Mouse (Mus musculus) limb, embryonic 12.5 days (tissue): ENCODE results near the gene Dhx29. TPM values are rescaled to one million over a fixed set of nuclear protein-coding genes. Genes with fewer than 3 reads are reported as not detected.
"Not testable (repeated sequence)": the region's sequence is repeated elsewhere in the genome, so short reads cannot be mapped to it uniquely, and the experiment has no call there.

ENCODE experiments used
- ATAC-seq: fragments of 200-750 bp; cut with Nextera tagmentation; 2 replicates; pipeline ENCODE4 v1.8.0; 2017; ENCODE audit warnings: low read depth, moderate TSS enrichment; ENCODE audit not compliant: insufficient number of reproducible peaks, insufficient read depth, low FRiP score, low TSS enrichment
- H3K27ac ChIP-seq: fragments of 300-500 bp; sonication (generic); 2 replicates; pipeline ENCODE4 v1.5.1; 2016; ENCODE audit warnings: mild to moderate bottlenecking, moderate library complexity
- H3K27me3 ChIP-seq: fragments of 300-500 bp; sonication (generic); 2 replicates; pipeline ENCODE4 v1.6.1; 2016; ENCODE audit warnings: mild to moderate bottlenecking, moderate library complexity
- H3K36me3 ChIP-seq: fragments of 300-500 bp; sonication (generic); 2 replicates; pipeline ENCODE4 v1.6.1; 2016; ENCODE audit warnings: mild to moderate bottlenecking, moderate library complexity
- H3K4me1 ChIP-seq: fragments of 300-500 bp; sonication (generic); replicated peaks from 2 replicates; pipeline ENCODE4 v1.6.1; 2016
- H3K4me2 ChIP-seq: fragments of 300-500 bp; sonication (generic); 2 replicates; pipeline ENCODE4 v1.6.1; 2016; ENCODE audit warnings: mild to moderate bottlenecking, moderate library complexity
- H3K4me3 ChIP-seq: fragments of 300-500 bp; sonication (generic); replicated peaks from 2 replicates; pipeline ENCODE4 v1.5.1; 2016; ENCODE audit warnings: mild to moderate bottlenecking
- H3K9ac ChIP-seq: fragments of 300-500 bp; sonication (generic); replicated peaks from 2 replicates; pipeline ENCODE4 v1.6.1; 2016; ENCODE audit warnings: mild to moderate bottlenecking, moderate library complexity
- H3K9me3 ChIP-seq: fragments of 300-500 bp; sonication (generic); 2 replicates; pipeline ENCODE4 v1.6.1; 2016; ENCODE audit warnings: mild to moderate bottlenecking, moderate library complexity
- WGBS: fragments of 180-500 bp; shearing (Covaris S2); methylation state at CpG from one replicate; pipeline ENCODE4 v1.1.7; 2016; 5-methylcytosine and 5-hydroxymethylcytosine counted together
- polyA plus RNA-seq: library from polyadenylated mRNA; unstranded; fragments of >200 nt; fragmentation: Nextera tagmentation; extraction: Ambion mirVana; gene quantifications from 2 replicates; pipeline ENCODE4 v1.2.1, GENCODE M21; 2016

Dhx29 gene
- polyA plus RNA-seq, 1 experiment from 2014 or later: 43.4 TPM

DNA sequence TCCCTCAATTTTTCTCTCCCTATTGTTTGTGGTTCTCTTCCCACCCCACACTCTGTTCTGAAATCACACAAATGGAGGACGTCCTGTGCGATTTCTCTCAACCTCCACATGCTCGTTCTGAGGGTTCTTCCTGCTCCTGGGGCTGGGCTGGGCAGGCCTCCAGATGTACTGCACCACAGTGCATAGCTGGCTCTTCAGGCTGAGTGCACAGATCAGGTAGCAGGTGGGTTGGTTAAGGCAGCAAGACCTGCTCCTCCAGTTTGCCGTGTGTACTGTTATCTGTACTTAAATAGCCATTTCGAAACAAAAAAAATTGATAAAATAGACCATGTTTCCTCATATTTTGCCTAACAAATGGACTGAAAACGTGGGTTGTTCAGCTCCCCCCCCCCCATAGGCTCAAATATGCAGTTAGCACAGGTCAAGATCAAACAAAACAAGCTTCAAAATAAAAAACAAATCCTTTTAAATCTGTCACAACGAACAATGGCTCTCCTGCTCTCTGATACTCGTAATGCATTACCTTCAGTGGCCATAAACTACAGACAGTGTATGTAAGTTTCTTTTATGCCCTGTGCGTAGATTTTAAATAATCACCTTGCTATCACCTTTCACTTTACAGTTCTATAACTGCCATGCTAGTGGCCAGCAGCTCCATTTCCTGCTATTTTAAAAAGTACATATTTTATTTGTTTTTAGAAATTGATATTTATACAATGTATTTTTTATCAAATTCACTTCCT lies 73.5 kb downstream of the Dhx29 start:
- Histone ChIP-seq H3K27me3 (peaks cover 59% of the 10 kb centered on the region), H3K36me3 (no peaks in the 10 kb centered on the region), H3K4me1 (peaks cover 8% of the 10 kb centered on the region; the same call in 1 of the 2 replicates), H3K27ac (no peak overlapping the region), H3K4me2 (no peak overlapping the region), H3K9ac (no peak overlapping the region), H3K9me3 (no peaks in the 10 kb centered on the region), H3K4me3 (no peak overlapping the region)
- no peak for ATAC-seq
- 61% methylated on average over 9 of the region's 9 CpGs for WGBS

- no peak for ATAC-seq
- WGBS: 77% methylated on average over 6 of the region's 6 CpGs
- no peak overlapping the region for H3K4me3 ChIP-seq
- H3K27me3 ChIP-seq: no peaks in the 10 kb centered on the region
- H3K9me3 ChIP-seq: no peaks in the 10 kb centered on the region
- no peak overlapping the region for H3K4me2 ChIP-seq
- H3K36me3 ChIP-seq: no peaks in the 10 kb centered on the region
- H3K27ac ChIP-seq: no peak overlapping the region
- H3K4me1 ChIP-seq: no peaks in the 10 kb centered on the region
- no peak overlapping the region for H3K9ac ChIP-seq
Measured at GRCm38 (mm10) chr13:113012683-113013082, 85.4 kb downstream of the Dhx29 start.

DNA sequence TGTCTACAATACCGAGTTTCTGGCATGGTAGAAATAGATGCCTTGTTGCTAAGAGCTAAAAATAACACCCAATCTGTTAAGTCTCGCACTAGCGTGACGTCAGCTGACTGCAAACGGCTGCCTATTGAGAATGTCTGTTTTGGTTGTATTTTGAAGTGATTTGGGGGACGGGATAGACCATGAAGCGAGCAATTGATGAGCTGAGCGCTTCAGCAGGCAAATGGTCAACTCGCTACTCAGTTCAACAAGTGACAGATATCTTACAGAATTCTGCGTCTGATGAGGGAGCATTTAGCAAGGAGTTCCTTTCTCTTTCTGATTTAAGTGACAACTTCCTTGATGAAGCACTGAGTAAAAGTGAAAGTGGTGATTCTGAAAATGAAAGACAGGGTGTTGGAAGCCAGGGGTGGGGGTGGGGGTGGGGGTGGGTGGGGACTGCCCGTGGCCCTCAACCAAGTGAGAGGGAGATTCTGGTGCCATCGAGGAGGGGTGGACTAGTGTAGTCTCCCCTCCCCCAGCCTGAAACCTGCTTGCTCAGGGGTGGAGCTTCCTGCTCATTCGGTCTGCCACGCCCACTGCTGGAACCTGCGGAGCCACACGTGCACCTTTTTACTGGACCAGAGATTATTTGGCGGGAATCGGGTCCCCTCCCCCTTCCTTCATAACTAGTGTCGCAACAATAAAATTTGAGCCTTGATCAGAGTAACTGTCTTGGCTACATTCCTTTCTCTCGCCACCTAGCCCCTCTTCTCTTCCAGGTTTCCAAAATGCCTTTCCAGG lies 86.1 kb downstream of the Dhx29 start:
- H3K4me3 ChIP-seq: 0 out of 2 replicates have a peak overlapping the region, but pooled peaks have one; percentile 18
- H3K27me3 ChIP-seq, H3K9me3 ChIP-seq, H3K4me1 ChIP-seq, H3K36me3 ChIP-seq, H3K27ac ChIP-seq, ATAC-seq, H3K9ac ChIP-seq: not testable (repeated sequence)
- peak overlapping the region; percentile 35 for H3K4me2 ChIP-seq
- WGBS: 52% methylated on average over 19 of the region's 20 CpGs

Other genes with a start within 250 kb of the Dhx29 start
- gene Plpp1, start 126.7 kb upstream of the Dhx29 start, polyA plus RNA-seq: 31.5 and 34.0 TPM in 2 replicates
- gene Mtrex, start 56 bp upstream of the Dhx29 start, polyA plus RNA-seq: 96.6 and 97.3 TPM in 2 replicates
- 0.21 and 0.37 TPM in 2 replicates for gene Ccno, start 60.3 kb downstream of the Dhx29 start, polyA plus RNA-seq
- gene Mcidas, start 66.4 kb downstream of the Dhx29 start, polyA plus RNA-seq: not detected in 2 replicates
- gene Cdc20b, start 107.7 kb downstream of the Dhx29 start, polyA plus RNA-seq: not detected in 2 replicates
- 141 and 152 TPM in 2 replicates for gene Gpx8, start 119.0 kb downstream of the Dhx29 start, polyA plus RNA-seq
- not detected in 2 replicates for gene Gzma, start 173.5 kb downstream of the Dhx29 start, polyA plus RNA-seq